Mouse (Mus musculus) leukemia stem cell, adult 10-12 weeks (primary cell): Measurements from ENCODE around the gene Phkg2. TPM values are rescaled to one million over a fixed set of nuclear protein-coding genes. Genes with fewer than 3 reads are reported as not detected.

Experiments
- polyA plus RNA-seq: library from polyadenylated mRNA; stranded (reverse); fragments of >175 nt; gene quantifications from 2 replicates; pipeline ENCODE4 v1.2.3, GENCODE M21; 2012; ENCODE audit warnings: low replicate concordance

The Phkg2 gene
- 29.8 and 84.9 TPM in 2 replicates for polyA plus RNA-seq

DNA sequence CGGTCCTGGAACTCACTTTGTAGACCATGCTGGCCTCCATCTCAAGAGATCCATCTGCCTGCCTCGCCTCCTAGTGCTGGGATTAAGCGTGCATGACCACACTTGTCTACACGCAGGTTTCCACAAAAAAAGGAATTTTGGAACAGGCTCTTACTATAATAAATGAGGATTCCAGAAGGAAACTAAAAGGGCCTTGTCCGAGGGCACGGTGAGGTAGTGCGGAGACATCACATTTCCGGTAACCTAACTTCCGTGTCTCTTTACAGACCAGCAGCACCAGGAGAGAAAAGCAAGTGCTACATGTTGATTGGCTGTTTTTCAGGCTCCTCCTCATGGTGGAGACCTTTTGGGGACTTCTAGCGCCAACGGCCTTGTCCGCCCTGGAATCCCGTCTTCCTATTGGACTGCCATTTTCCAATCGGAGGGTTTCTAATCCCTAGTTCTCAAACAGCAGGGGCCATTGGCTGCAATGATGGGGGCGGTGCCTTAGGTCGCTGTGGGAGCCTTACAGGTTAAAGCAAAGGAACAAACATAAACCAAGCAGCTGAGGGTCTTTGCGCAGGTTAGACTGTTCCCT lies at the start of gene Phkg2:
Gene Phkg2, plus strand, starts transcription at position 446 of the 577 bp plus-strand sequence.

GRCm38 (mm10) chr7:127561340-127561858 lies 11.7 kb upstream of the Phkg2 start, which contains the start of gene Tmem265:
Gene Tmem265 (plus strand): TSS chr7:127561390.

GRCm38 (mm10) chr7:127588011-127588871 lies 15.1 kb downstream of the Phkg2 start, which contains the start of the genes Ccdc189 and Rnf40:
Gene Ccdc189 (minus strand): TSS chr7:127588595.
Gene Rnf40 (plus strand): TSS chr7:127588767.

GRCm38 (mm10) chr7:127614891-127615843 lies 42.0 kb downstream of the Phkg2 start, which contains the start of gene Zfp629:
Gene Zfp629 (minus strand): TSS chr7:127615797.

Other genes with a start within 250 kb of the Phkg2 start
- 5.9 and 11.1 TPM in 2 replicates for gene Zfp768, start 227.8 kb upstream of the Phkg2 start, polyA plus RNA-seq
- gene Zfp747, start 197.3 kb upstream of the Phkg2 start, polyA plus RNA-seq: 1.4 and 3.4 TPM in 2 replicates
- 0.37 and 0.74 TPM in 2 replicates for gene 9130019O22Rik, start 186.2 kb upstream of the Phkg2 start, polyA plus RNA-seq
- 1.5 and 2.1 TPM in 2 replicates for gene E430018J23Rik, start 179.7 kb upstream of the Phkg2 start, polyA plus RNA-seq
- 0.59 and 1.0 TPM in 2 replicates for gene Zfp764, start 166.5 kb upstream of the Phkg2 start, polyA plus RNA-seq
- gene Zfp688, start 151.3 kb upstream of the Phkg2 start, polyA plus RNA-seq: 18.8 and 19.7 TPM in 2 replicates
- gene Zfp689, start 124.2 kb upstream of the Phkg2 start, polyA plus RNA-seq: 6.3 and 11.5 TPM in 2 replicates
- 97.0 and 102 TPM in 2 replicates for gene Prr14, start 113.7 kb upstream of the Phkg2 start, polyA plus RNA-seq
- 513 and 735 TPM in 2 replicates for gene Fbrs, start 94.1 kb upstream of the Phkg2 start, polyA plus RNA-seq
- gene Srcap, start 61.4 kb upstream of the Phkg2 start, polyA plus RNA-seq: 29.4 and 62.6 TPM in 2 replicates
- 34.4 and 37.2 TPM in 2 replicates for gene Gm42715, start 53.8 kb upstream of the Phkg2 start, polyA plus RNA-seq
- gene Tmem265, start 11.9 kb upstream of the Phkg2 start, polyA plus RNA-seq: 0.52 and 7.1 TPM in 2 replicates
- gene Ccdc189, start 15.3 kb downstream of the Phkg2 start, polyA plus RNA-seq: 5.4 and 6.0 TPM in 2 replicates
- gene Rnf40, start 15.4 kb downstream of the Phkg2 start, polyA plus RNA-seq: 43.2 and 55.3 TPM in 2 replicates
- gene Zfp629, start 42.5 kb downstream of the Phkg2 start, polyA plus RNA-seq: 13.1 and 23.2 TPM in 2 replicates
- 235 and 532 TPM in 2 replicates for gene Bcl7c, start 135.6 kb downstream of the Phkg2 start, polyA plus RNA-seq
- gene Ctf1, start 139.4 kb downstream of the Phkg2 start, polyA plus RNA-seq: 0.69 and 1.3 TPM in 2 replicates
- gene Ctf2, start 158.8 kb downstream of the Phkg2 start, polyA plus RNA-seq: not detected in 2 replicates
- gene Fbxl19, start 171.2 kb downstream of the Phkg2 start, polyA plus RNA-seq: 47.5 and 50.3 TPM in 2 replicates
- 28.7 and 40.4 TPM in 2 replicates for gene Orai3, start 196.5 kb downstream of the Phkg2 start, polyA plus RNA-seq
- gene Setd1a, start 203.3 kb downstream of the Phkg2 start, polyA plus RNA-seq: 110 and 121 TPM in 2 replicates
- gene Gm49388, start 212.3 kb downstream of the Phkg2 start, polyA plus RNA-seq: 2.2 TPM in 1 of 2 replicates, not detected in the other
- gene Hsd3b7, start 227.3 kb downstream of the Phkg2 start, polyA plus RNA-seq: 0.69 and 8.5 TPM in 2 replicates